Mouse (Mus musculus) lung, postnatal 25 days (tissue): Measurements from ENCODE around the gene Casq2.
A peak's percentile ranks its signal among the peaks of the same experiment; 100 is the strongest.

Experiments used
- DNase-seq: peaks from one replicate; pipeline ENCODE4 v3.0.0; 2022; ENCODE audit warnings: low spot score

Casq2 gene

DNA sequence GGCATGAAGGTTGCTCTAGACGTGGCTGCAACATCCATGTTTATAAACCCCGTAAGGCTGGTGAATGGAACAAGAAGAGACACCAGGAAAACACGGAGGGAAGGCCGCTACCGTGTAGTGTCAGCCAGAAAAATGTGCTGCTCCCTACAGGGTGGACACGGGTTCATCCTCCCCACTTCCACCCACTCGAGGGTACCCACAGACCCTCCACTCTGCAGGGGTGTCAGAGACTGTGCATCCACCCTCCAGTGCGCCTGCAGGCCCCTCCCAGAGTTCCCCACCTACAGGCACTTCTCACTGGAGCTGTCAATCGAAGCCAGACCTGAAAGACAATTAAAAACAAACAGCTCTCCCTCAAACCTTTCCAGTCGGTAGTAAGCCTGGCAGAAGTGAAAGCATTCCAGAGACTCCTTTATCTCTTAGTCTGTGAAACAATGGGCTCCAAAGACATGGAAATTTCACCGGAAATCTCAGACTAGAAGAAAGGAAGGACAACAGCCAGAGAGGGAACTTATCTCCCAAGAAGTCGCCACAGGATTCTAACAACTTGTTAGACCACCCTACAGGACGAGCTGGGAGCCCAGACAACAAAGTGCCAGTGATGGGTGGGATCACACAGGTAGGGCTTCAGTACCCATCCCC lies 2.5 kb upstream of the Casq2 start:
- DNase-seq = no peak

DNA sequence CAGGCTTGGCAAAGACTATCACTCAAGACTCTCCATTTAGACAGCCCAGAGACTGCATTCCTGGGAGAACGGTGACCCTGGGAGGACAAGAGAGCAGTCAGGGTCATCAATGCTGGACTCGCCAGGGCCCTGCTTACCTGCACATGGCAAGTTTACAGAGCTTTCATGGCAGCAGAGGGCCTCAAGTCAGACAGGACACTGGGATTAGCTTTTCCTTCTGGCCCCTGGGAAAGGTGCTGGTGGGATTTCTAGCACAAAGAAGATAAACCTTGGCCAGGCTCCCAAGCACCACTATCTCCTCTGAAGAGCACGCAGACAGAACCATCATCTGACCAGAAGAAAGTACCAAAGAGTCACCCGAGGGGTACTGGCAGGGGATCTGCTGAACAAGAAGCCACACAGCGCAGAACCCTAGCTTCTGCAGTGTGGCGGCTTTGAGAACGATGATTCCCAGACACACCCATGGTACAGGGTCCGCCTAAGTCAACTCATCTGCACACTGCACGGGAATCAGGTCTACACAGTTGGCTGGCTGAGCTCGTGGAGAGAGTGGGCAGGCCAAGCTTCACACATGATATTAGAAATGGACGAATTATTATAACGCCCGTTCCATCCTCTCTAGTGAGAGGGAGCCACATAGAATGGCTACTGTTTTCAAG lies 1.3 kb upstream of the Casq2 start:
- DNase-seq = no peak

GRCm38 (mm10) chr3:102085719-102086118 lies 496 bp upstream of the Casq2 start:
- DNase-seq = no peak

GRCm38 (mm10) chr3:102094841-102095240 lies 8.6 kb downstream of the Casq2 start:
- no peak for DNase-seq

DNA sequence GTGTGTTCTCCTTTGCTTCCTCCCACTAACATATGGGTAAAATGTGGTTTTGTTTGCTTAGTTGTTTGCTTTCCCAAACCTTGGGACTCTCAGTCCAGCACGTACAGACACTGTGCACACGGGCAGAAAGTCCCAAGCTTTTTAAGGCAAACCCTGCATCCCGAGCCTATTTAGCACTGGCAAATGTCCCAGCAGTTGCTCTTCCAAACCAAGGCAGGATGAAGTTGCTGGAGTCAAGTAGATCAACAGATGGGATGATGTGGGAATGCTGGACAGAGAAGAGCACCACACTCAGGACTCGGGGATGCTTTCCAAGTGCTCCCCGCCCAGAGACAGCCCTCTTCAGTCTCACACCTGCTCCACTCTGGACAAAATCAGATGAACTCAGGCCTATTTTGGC lies 9.2 kb downstream of the Casq2 start:
- DNase-seq = no peak

DNA sequence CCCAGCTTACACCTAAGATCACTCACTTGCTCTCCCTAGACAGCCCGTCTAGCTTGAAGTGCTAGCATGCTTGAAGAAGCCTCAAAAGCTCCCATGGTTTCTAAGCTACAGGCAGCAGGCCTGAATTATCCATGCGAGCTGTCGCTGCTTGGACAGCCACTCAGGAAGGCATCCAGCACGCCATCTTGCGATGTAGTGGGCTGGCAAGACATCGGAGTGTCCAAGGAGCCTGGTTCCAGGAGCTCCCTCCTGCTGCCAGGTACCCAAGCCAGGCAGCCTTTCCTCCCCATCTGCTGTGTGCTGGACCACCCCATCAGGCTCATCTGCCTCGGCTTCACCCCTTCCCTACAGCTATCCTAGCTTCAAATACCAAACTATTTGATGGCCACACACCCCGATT lies 10.2 kb downstream of the Casq2 start:
- DNase-seq = no peak

DNA sequence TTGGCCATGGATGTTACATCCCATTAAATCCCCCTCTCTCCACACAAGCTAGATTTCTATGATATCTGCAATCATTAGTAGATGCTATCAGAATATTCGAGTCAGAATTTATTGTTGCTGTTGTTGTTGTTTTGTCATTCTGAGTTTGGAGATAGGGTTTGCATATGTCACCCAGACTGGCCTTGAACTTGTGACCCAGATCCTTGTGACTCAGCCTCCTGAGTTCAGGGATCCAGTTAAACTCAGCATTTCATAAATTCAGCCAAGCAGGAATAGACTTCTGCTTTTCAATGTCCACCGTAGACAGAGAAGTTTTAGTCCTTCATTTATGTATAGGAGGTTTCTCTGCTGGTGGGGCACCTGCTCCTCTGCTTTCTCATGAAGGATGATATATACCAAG lies 10.8 kb downstream of the Casq2 start:
- no peak for DNase-seq

- DNase-seq = no peak
Observed at GRCm38 (mm10) chr3:102099242-102099641, 13.0 kb downstream of the Casq2 start.

DNA sequence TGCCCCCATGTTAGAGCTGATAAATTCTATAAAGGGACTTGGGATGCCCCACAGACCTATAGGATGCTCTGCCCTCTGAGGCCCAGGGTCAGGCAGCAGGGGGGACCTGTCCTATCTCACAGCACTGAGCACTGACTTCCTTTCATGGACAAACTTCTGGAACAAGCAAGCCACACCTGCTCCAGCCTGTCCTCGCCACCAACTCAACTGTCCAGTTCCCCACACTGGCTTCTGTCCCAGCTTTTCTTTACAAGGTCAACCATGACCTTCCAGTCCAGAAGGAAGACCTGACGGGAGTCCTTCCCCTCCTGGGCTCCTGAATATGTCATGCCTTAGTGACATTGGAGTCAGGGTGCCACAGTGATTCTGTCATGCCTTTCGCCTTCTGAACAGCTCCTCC lies 13.6 kb downstream of the Casq2 start:
- DNase-seq = no peak

DNA sequence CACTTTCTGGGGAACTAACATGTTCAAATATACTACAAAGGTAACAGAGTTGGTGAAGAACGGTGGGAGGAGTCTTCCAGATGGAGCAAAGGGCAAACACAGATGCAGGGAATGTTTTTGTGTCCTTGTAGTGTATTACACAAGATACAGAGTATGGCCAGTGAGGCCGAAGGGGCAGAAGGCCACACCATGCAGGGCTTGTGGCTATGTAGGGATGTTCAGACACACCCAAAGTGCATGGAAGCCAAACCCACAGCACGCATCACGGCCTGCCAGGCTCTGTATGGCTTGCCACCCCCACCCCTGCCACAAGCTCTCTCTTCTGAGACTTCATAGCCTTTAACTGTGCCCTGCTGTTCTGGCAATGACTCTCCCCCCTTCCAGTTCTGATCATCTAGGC lies 15.2 kb downstream of the Casq2 start:
- DNase-seq = no peak

GRCm38 (mm10) chr3:102103811-102104565 lies 17.8 kb downstream of the Casq2 start:
- no peak for DNase-seq

GRCm38 (mm10) chr3:102108201-102108600 lies 22.0 kb downstream of the Casq2 start:
- no peak for DNase-seq

DNA sequence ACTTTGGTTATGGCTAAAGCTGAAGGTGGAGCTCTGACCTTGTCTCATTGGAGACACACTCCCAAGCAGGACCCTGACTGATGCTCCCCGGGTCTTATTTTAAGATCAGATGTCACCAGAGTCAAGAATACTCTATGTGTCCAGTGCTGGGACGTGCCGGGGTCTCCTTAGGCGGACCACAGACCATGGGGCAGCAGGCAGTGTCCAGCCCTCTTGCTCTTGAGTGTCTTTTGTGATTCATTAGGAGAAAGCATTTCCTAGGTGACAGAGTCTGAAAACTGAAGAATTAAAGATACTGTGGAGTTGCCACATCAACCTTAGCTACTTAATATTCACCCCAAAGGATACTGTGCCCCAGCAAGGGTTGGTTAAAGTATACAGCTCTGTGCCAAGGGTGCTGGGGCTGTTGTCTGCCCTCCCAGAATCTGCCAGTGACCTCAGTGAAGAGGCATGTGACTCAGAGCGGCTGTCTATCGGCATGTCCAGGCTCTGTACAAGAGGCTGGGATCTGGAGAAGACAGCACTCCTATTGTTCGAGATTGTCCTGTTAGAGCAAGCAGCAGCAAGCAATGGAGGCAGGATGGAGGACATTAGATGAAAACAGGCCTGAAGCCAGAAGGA lies 25.9 kb downstream of the Casq2 start:
- no peak for DNase-seq

GRCm38 (mm10) chr3:102120947-102121346 lies 34.7 kb downstream of the Casq2 start:
- DNase-seq = no peak

DNA sequence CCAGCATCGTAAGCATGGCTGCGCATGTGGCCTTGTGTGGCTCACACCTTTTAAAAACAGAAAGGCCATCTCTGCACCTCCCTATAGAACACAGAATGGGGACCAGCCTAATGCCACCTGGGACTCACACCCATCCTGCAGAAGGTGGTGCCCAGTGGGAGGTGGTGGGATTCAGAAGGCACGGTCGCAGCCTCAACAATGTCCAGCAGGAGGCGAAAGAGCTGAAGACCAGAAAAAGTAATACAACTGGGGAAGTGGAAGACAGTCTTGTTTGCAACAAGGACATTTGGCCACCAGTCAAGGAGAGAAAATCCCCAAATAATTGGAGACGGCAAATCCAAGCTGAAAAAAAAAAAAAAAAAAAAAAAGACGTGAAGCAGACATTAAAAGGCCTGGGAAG lies 35.8 kb downstream of the Casq2 start:
- no peak for DNase-seq

DNA sequence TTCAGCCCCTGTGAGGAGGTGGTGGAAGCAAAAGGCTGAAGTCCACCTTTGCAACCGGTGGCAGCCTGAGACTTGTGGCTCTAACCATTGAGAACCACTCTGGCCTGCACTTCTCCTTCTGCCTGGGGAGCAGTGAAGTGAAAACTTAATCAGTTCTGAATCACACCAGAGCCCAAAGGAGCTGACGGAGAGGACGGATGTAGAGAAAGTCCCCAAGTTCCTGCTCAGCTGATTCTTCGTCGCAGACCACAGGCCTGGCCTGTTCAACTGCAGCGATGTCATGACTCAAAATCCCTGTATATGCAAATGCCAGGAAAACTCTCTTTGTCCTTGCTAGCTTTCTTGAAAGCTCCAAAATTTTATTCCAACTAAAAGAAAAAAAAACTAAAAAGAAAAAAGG lies 37.4 kb downstream of the Casq2 start:
- DNase-seq = no peak

DNA sequence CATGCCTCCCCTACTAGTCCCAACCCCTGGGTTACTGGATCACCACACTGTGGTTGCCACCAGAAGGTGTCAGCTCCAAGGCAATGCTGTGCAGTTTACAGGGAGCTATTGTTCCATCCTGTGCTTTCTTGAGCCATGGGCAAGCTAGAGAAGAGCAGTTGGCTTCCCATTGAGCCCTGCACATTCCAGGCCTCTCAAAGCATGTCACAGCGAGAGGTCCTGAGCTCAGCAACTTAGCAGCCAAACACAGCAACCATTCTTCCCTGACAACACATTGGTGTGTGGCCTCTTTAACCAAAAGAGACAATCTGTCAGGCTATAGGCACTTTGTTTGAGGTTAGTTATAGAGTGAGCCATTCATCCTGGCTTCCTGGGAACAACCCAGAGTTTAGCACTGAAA lies 39.3 kb downstream of the Casq2 start:
- no peak for DNase-seq

DNA sequence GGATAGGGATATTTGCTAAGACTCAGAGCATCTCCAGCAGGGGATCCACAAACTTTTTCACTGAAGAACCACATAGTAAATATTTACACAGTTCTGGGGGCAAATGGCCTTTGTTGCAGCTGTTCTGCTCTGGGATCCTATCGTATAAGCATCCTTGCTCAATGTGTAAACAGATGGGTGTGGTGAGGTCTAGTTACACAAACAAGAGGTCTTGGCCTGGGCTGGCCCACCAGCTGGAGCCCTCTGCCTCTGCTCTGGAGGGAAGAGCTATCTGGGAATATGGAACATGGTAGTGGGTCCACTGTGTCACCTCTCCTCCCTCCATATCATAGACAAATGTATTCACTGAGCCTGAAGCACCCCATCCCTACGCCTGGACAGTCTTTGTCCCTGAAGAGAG lies 40.9 kb downstream of the Casq2 start:
- no peak for DNase-seq

DNA sequence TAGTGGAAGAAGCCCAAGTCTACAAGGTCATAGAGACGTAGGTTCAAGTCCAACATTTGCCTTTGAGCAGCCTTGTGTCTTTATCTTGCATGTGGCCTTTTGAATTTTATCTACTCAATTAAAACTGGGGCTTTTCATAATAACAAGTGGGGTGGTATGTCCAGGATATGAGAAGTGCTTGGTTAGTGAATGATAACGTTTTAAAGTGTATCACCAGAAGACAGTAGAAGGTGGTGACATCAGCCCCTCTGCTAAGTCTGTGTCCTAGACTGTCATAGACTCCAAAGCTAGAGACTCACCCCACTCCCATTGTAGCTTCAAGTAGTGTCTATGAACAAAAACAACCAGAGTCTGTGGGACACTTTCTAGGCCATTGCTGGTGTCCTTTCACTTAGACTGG lies 42.0 kb downstream of the Casq2 start:
- DNase-seq = no peak

- DNase-seq = no peak
Observed at GRCm38 (mm10) chr3:102130478-102130877, 44.3 kb downstream of the Casq2 start.

DNA sequence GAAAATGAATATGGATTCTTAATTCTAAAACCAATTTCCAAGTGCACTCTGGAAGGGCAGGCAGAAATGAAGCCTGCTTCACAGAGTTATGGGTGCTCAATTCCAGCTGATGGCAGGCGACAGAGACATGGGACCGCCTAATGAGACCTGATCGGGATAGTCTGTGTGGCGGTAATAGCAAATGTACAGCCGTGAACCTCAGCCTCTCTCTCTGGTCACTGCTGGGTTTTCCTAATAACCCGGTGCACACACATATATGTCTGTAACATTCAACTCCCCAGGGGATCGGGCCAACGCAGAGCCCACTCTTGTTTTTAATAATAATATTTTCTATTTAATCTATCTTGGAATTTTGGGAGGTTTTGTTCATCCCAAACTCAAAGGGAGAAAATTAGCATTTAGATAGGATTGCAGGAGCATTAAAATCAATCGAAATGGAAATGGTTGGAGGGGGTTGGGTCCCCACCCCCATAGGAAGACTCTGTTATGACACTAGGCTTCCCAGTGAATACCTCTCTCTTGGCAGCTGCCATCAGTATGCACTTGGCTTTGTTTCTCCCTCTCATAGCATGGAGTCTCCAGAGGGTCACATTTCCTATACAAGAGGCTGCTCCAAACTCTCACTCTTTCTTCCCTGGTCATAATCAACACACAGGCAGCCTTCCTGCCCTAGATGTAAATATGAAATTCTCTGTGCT lies 45.6 kb downstream of the Casq2 start:
- DNase-seq = no peak

DNA sequence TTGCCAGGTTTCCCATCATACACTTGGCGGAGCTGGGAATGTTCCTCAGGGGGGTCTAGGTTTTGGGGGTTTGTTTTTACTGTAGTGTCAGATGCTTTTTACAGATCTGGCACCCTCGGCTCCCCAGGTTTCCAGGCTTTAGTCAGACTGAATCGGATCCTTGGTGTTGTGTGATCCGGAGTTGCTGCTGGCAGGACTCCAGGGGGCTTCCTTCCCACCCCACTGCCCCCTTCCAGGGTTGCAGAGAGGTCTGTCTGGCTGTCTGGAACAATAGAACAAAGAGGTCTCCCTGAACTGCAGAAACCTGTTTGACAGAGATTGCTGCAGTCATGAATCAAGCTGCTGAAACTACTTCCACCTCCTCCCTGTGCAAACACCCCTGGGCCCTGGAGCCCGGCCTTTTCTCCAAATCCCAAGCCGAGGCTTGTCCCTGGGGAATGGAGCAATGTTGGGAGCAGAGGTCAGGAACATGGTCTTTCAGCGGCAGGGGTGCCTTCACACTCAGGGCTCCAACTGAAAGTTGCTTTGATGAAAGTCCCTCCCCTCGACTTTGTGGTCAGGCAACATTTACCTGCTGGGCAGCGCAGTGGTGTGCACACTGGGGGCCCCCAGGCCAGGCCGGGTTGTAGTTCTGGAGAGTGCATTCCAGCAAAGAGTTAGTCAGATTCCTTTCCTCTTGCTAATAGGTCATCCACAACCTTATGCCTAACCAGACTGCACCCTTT lies 49.3 kb downstream of the Casq2 start:
- peak; percentile 18 for DNase-seq
